Mouse (Mus musculus): ENCODE measurements at regions not wholly inside any gene's neighbourhood (a gene's known extent, or its start where the extent isn't known, plus 50 kb on each side); places are given as distances from the start of the nearest gene placed in this dataset.

- no peak for DNase-seq (ENCODE audit: low spot score)
Observed at GRCm38 (mm10) chr8:27677143-27678106, 230.0 kb downstream of the Poteg start.

- DNase-seq (ENCODE audit: low spot score): peak; percentile 34
Observed at GRCm38 (mm10) chr8:27679164-27679563, 231.7 kb downstream of the Poteg start.

GRCm38 (mm10) chr8:27721988-27722387 is 274.5 kb downstream of the Poteg start:
- no peak for DNase-seq (ENCODE audit: low spot score)

GRCm38 (mm10) chr8:27770296-27770695 is 322.8 kb downstream of the Poteg start:
- no peak for DNase-seq (ENCODE audit: low spot score)

GRCm38 (mm10) chr8:27770803-27771202 is 323.3 kb downstream of the Poteg start:
- no peak for DNase-seq (ENCODE audit: low spot score)

- no peak for DNase-seq (ENCODE audit: low spot score)
Observed at GRCm38 (mm10) chr8:27771250-27771649, 323.8 kb downstream of the Poteg start.

GRCm38 (mm10) chr8:27778982-27779381 is 331.5 kb downstream of the Poteg start:
- DNase-seq (ENCODE audit: low spot score): no peak
